Mouse (Mus musculus) midbrain, embryonic 11.5 days (tissue): ENCODE data around the gene Zbtb16. TPM values are rescaled to one million over a fixed set of nuclear protein-coding genes. Genes with fewer than 3 reads are reported as not detected.

Source experiments
- ATAC-seq: fragments of 200-750 bp; cut with Nextera tagmentation; 2 replicates; pipeline ENCODE4 v1.8.0; 2017; ENCODE audit warnings: moderate TSS enrichment, moderate library complexity; ENCODE audit not compliant: low FRiP score
- DNase-seq: peaks from one replicate; pipeline ENCODE4 v3.0.0; 2015; ENCODE audit warnings: low spot score; ENCODE audit errors: missing footprints
- H3K27ac ChIP-seq: fragments of 300-500 bp; sonication (generic); 2 replicates; pipeline ENCODE4 v1.5.1; 2014; ENCODE audit warnings: low read depth, low read length
- H3K27me3 ChIP-seq: fragments of 300-500 bp; sonication (generic); 2 replicates; pipeline ENCODE4 v1.6.1; 2014; ENCODE audit warnings: mild to moderate bottlenecking, low read length, moderate library complexity, mixed read lengths; ENCODE audit not compliant: control insufficient read depth, insufficient read depth
- H3K36me3 ChIP-seq: fragments of 300-500 bp; sonication (generic); 2 replicates; pipeline ENCODE4 v1.6.1; 2014; ENCODE audit warnings: mild to moderate bottlenecking, low read length, moderate library complexity, mixed read lengths; ENCODE audit not compliant: control insufficient read depth, insufficient read depth
- H3K4me1 ChIP-seq: fragments of 300-500 bp; sonication (generic); 2 replicates; pipeline ENCODE4 v1.6.1; 2014; ENCODE audit warnings: low read length; ENCODE audit not compliant: control insufficient read depth, insufficient read depth
- H3K4me2 ChIP-seq: fragments of 300-500 bp; sonication (generic); 2 replicates; pipeline ENCODE4 v1.6.1; 2014; ENCODE audit warnings: mild to moderate bottlenecking, moderate library complexity
- H3K4me3 ChIP-seq: fragments of 300-500 bp; sonication (generic); 2 replicates; pipeline ENCODE4 v1.5.1; 2014; ENCODE audit warnings: low read depth, low read length
- H3K9ac ChIP-seq: fragments of 300-500 bp; sonication (generic); 2 replicates; pipeline ENCODE4 v1.6.1; 2014; ENCODE audit warnings: low read length
- H3K9me3 ChIP-seq: fragments of 300-500 bp; sonication (generic); 2 replicates; pipeline ENCODE4 v1.6.1; 2016; ENCODE audit warnings: low read length; ENCODE audit not compliant: control insufficient read depth
- WGBS: fragments of 180-500 bp; shearing (Covaris S2); extraction: QIAGEN DNeasy Blood & Tissue Kit; methylation state at CpG from one replicate; pipeline ENCODE4 v1.1.7; 2014; 5-methylcytosine and 5-hydroxymethylcytosine counted together
- polyA plus RNA-seq: library from polyadenylated mRNA; unstranded; fragments of >200 nt; fragmentation: Nextera tagmentation; extraction: Ambion mirVana; gene quantifications from 2 replicates; pipeline ENCODE4 v1.2.1, GENCODE M21; 2014

Zbtb16 gene
- polyA plus RNA-seq, 1 experiment from 2014 or later = 15.0 TPM

GRCm38 (mm10) chr9:48786814-48787213 lies 49.2 kb downstream of the Zbtb16 start:
- DNase-seq = no peak
- H3K4me1 ChIP-seq = peaks cover 9% of the 10 kb centered on the region

GRCm38 (mm10) chr9:48784937-48785336 lies 51.1 kb downstream of the Zbtb16 start:
- Histone ChIP-seq H3K27ac (no peak overlapping the region), H3K4me1 (peaks cover 7% of the 10 kb centered on the region)
- 89% methylated on average over 6 of the region's 6 CpGs for WGBS

More at GRCm38 (mm10) chr9:48786814-48787213, 49.2 kb downstream of the Zbtb16 start:
- Histone ChIP-seq H3K27ac (no peak overlapping the region), H3K9me3 (no peaks in the 10 kb centered on the region), H3K36me3 (no peaks in the 10 kb centered on the region), H3K4me2 (no peak overlapping the region), H3K27me3 (no peaks in the 10 kb centered on the region), H3K4me3 (no peak overlapping the region), H3K9ac (no peak overlapping the region)
- ATAC-seq = no peak
- 71% methylated on average over 6 of the region's 6 CpGs for WGBS

DNA sequence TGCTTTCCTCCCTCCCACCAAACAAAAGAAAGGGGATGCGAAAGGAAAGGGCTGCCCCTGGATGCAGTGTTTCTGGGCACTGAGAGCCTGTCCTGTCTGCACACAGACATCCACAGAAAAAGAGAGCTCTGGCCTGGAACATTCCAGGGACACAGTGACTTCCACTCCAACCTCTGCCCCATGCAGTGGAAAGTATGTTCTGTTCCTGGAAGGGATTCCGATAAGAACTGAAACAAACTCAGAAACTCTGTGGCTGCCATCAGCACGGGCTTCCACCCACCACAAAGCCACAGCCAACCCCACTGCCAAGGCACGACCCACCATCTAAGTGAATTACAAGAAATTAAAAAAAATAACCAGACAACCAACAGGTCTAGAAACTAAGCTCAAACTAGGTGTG lies 52.7 kb downstream of the Zbtb16 start:
- Histone ChIP-seq H3K4me3 (no peak overlapping the region), H3K27ac (no peak overlapping the region), H3K9me3 (no peaks in the 10 kb centered on the region), H3K9ac (no peak overlapping the region), H3K36me3 (no peaks in the 10 kb centered on the region), H3K27me3 (no peaks in the 10 kb centered on the region), H3K4me1 (peaks cover 7% of the 10 kb centered on the region), H3K4me2 (no peak overlapping the region)
- ATAC-seq (no peak), DNase-seq (no peak)
- WGBS = 57% methylated on average over 4 of the region's 4 CpGs

More at GRCm38 (mm10) chr9:48784937-48785336, 51.1 kb downstream of the Zbtb16 start:
- Histone ChIP-seq H3K9me3 (no peaks in the 10 kb centered on the region), H3K36me3 (no peaks in the 10 kb centered on the region), H3K27me3 (no peaks in the 10 kb centered on the region), H3K9ac (no peak overlapping the region), H3K4me3 (no peak overlapping the region), H3K4me2 (no peak overlapping the region)
- no peak for DNase-seq
- ATAC-seq = no peak

- DNase-seq = no peak
- H3K4me1 ChIP-seq = peaks cover 7% of the 10 kb centered on the region; the same call in 1 of the 2 replicates
- WGBS = 42% methylated on average over 15 of the region's 15 CpGs
These were observed 53.5 kb downstream of the Zbtb16 start for GRCm38 (mm10) chr9:48782284-48783060.

GRCm38 (mm10) chr9:48776268-48776667 lies 59.8 kb downstream of the Zbtb16 start:
- Histone ChIP-seq H3K4me1 (no peaks in the 10 kb centered on the region), H3K9me3 (no peaks in the 10 kb centered on the region), H3K9ac (no peak overlapping the region), H3K27me3 (no peaks in the 10 kb centered on the region), H3K27ac (no peak overlapping the region), H3K4me2 (no peak overlapping the region), H3K36me3 (no peaks in the 10 kb centered on the region), H3K4me3 (no peak overlapping the region)
- ATAC-seq = no peak
- 92% methylated on average over 7 of the region's 7 CpGs for WGBS
- DNase-seq = no peak

More at GRCm38 (mm10) chr9:48782284-48783060, 53.5 kb downstream of the Zbtb16 start:
- Histone ChIP-seq H3K27ac (no peak overlapping the region), H3K36me3 (no peaks in the 10 kb centered on the region), H3K9ac (no peak overlapping the region), H3K27me3 (no peaks in the 10 kb centered on the region), H3K9me3 (no peaks in the 10 kb centered on the region), H3K4me2 (no peak overlapping the region), H3K4me3 (no peak overlapping the region)
- ATAC-seq = no peak

GRCm38 (mm10) chr9:48775561-48775960 lies 60.5 kb downstream of the Zbtb16 start:
- DNase-seq = no peak
- no peaks in the 10 kb centered on the region for H3K27me3 ChIP-seq
- H3K9me3 ChIP-seq = no peaks in the 10 kb centered on the region
- 73% methylated on average over 2 of the region's 2 CpGs for WGBS
- H3K9ac ChIP-seq = no peak overlapping the region
- no peak overlapping the region for H3K27ac ChIP-seq
- H3K4me2 ChIP-seq = no peak overlapping the region
- no peaks in the 10 kb centered on the region for H3K36me3 ChIP-seq
- no peaks in the 10 kb centered on the region for H3K4me1 ChIP-seq
- H3K4me3 ChIP-seq = no peak overlapping the region
- no peak for ATAC-seq

DNA sequence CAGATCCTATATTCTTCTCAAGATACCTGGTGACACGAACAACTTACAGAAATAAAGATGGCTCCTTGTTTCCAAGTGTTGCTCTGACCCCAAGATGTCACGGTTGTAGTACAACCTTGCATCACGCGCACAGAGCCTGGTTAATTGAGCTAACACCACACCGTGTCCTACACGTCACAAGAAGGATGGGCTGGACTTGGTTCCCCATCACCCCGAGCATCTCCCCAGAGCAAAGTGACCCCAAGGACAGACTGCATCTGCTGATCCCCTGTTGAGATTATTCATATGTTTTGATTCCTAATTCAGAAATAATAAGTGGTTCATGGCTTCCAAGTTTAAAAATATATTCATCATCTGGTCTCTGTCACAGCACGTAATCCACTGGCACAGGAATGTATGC lies 62.3 kb downstream of the Zbtb16 start:
- Histone ChIP-seq H3K4me2 (no peak overlapping the region), H3K9me3 (no peaks in the 10 kb centered on the region), H3K9ac (no peak overlapping the region), H3K4me3 (no peak overlapping the region), H3K4me1 (no peaks in the 10 kb centered on the region), H3K27ac (no peak overlapping the region), H3K36me3 (no peaks in the 10 kb centered on the region), H3K27me3 (no peaks in the 10 kb centered on the region)
- 95% methylated on average over 8 of the region's 8 CpGs for WGBS
- DNase-seq (no peak), ATAC-seq (no peak)

- 91% methylated on average over 6 of the region's 6 CpGs for WGBS
- no peak for ATAC-seq
- Histone ChIP-seq H3K27me3 (no peaks in the 10 kb centered on the region), H3K27ac (no peak overlapping the region), H3K9ac (no peak overlapping the region), H3K4me1 (no peaks in the 10 kb centered on the region), H3K9me3 (no peaks in the 10 kb centered on the region), H3K36me3 (no peaks in the 10 kb centered on the region), H3K4me3 (no peak overlapping the region), H3K4me2 (no peak overlapping the region)
- DNase-seq = no peak
These were observed 62.9 kb downstream of the Zbtb16 start for GRCm38 (mm10) chr9:48773130-48773529.

DNA sequence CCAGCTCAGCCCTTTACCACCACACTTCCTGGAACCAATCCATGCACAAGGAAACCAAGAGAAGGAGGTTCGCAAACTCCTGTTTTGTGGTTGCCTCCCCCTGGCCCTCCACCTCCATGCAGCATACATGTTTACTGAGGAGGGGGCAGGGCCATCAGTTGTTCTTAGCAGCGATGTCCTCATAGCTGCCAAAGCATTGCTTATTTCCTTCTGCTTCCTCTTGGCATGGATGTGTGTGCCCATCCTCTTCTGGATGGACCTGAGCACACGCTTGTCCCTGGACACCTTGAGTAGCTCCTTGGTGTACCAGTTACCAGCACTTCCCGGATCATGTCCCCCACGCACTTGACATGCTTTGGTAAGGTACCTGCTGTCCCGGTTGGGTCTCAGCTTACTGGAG lies 64.5 kb downstream of the Zbtb16 start:
- Histone ChIP-seq H3K4me3 (no peak overlapping the region), H3K27ac (no peak overlapping the region), H3K36me3 (no peaks in the 10 kb centered on the region), H3K4me2 (no peak overlapping the region), H3K9ac (no peak overlapping the region), H3K4me1 (no peaks in the 10 kb centered on the region), H3K27me3 (no peaks in the 10 kb centered on the region), H3K9me3 (no peaks in the 10 kb centered on the region)
- DNase-seq (no peak), ATAC-seq (no peak)
- WGBS = 92% methylated on average over 6 of the region's 6 CpGs
